ENCODE assay signal across 8 mouse cellular contexts in genomic region chr3:87884708-87885251, GRCm38 (mm10). TPM values are rescaled to one million over a fixed set of nuclear protein-coding genes. Genes with fewer than 3 reads are reported as not detected.
DNase-seq lines count a peak whose midpoint lies in the region; ATAC-seq and TF ChIP-seq lines count a peak whose summit lies in the region.

No protein-coding gene starts in this region.

- peak overlapping the region; percentile 99 for H3K9ac ChIP-seq in CH12.LX (ENCODE audit: insufficient read depth, low read depth)
- peak overlapping the region; percentile 94 for H3K9ac ChIP-seq in heart, embryonic 12.5 days
- peak overlapping the region; percentile 92 for H3K9ac ChIP-seq in lung, embryonic 14.5 days

- H3K27me3 ChIP-seq in CH12.LX (replicated peaks): no peaks in the 10 kb centered on the region
- no peaks in the 10 kb centered on the region for H3K27me3 ChIP-seq in heart, embryonic 12.5 days (replicated peaks)
- H3K27me3 ChIP-seq in lung, embryonic 14.5 days (ENCODE audit: insufficient read depth, low read length): no peaks in the 10 kb centered on the region

- TF ChIP-seq EP300 in CH12.LX (IDR thresholded peaks at IDR 0.05; ENCODE audit: low read length): no peak

- no peak for TF ChIP-seq RAD21 in CH12.LX (IDR thresholded peaks at IDR 0.05; ENCODE audit: low read depth, low read length)

- WGBS in heart, embryonic 12.5 days: 0% methylated on average over 24 of the region's 28 CpGs
- under 1% methylated on average over 28 of the region's 28 CpGs for WGBS in lung, embryonic 14.5 days

- peak overlapping the region; percentile 72 for H3K27ac ChIP-seq in CH12.LX (ENCODE audit: insufficient read depth, low read depth)
- H3K27ac ChIP-seq in heart, embryonic 12.5 days (ENCODE audit: poor library complexity, severe bottlenecking): peak overlapping the region; percentile 92
- peak overlapping the region; percentile 93 for H3K27ac ChIP-seq in lung, embryonic 14.5 days (ENCODE audit: low read depth)

- peak; percentile 38 for DNase-seq in CH12.LX (ENCODE audit: extremely low read depth)
- peak; percentile 20 for DNase-seq in T-cell, adult 2 months (ENCODE audit: low spot score)
- DNase-seq in embryo, embryonic 11.5 days (ENCODE audit: low read depth, low spot score): peak; percentile 17
- DNase-seq in kidney, postnatal 25 days: peak; percentile 27 to 70
- DNase-seq in lung, embryonic 14.5 days: peak; percentile 55
- peak; percentile 28 for DNase-seq in ovary, postnatal 10 days (ENCODE audit: low spot score)
- DNase-seq in yolk sac, embryonic 10.5 days (ENCODE audit: low spot score): peak; percentile 87

- peaks cover 5% of the 10 kb centered on the region for H3K9me3 ChIP-seq in CH12.LX (replicated peaks; ENCODE audit: low read length)
- peaks cover 6% of the 10 kb centered on the region for H3K9me3 ChIP-seq in heart, embryonic 12.5 days (replicated peaks)
- no peaks in the 10 kb centered on the region for H3K9me3 ChIP-seq in lung, embryonic 14.5 days (ENCODE audit: low read depth, low read length)

- H3K79me2 ChIP-seq in CH12.LX (replicated peaks; ENCODE audit: control insufficient read depth, extremely low read depth, insufficient read depth, poor library complexity, severe bottlenecking): peaks cover 41% of the 10 kb centered on the region

- H3K4me1 ChIP-seq in CH12.LX (ENCODE audit: control insufficient read depth in 1 of 2, insufficient read depth in 2 of 2): peaks cover 10 to 26% of the 10 kb centered on the region in 2 experiments
- H3K4me1 ChIP-seq in heart, embryonic 12.5 days (replicated peaks): peaks cover 20% of the 10 kb centered on the region
- H3K4me1 ChIP-seq in lung, embryonic 14.5 days (ENCODE audit: insufficient read depth): peaks cover 6% of the 10 kb centered on the region

- TF ChIP-seq POLR2A in CH12.LX (IDR thresholded peaks at IDR 0.05; ENCODE audit: low read depth, low read length): no peak

- dilution Hi-C loops in CH12.LX (cut with MboI; ENCODE audit: extremely low pct_ligation_motif_present, extremely low pct_unique_long_range_greater_than_20kb, low sequenced_read_pairs): no loop called here

- H3K4me2 ChIP-seq in CH12.LX (ENCODE audit: insufficient read depth, low read depth, poor library complexity, severe bottlenecking): peak overlapping the region; percentile 94
- H3K4me2 ChIP-seq in heart, embryonic 12.5 days: peak overlapping the region; percentile 96
- peak overlapping the region; percentile 74 for H3K4me2 ChIP-seq in lung, embryonic 14.5 days

- peaks cover 13 to 26% of the 10 kb centered on the region in 2 experiments for H3K36me3 ChIP-seq in CH12.LX (replicated peaks in 1 of 2; ENCODE audit: control insufficient read depth in 1 of 2, insufficient read depth in 1 of 2, low read length in 1 of 2)
- H3K36me3 ChIP-seq in heart, embryonic 12.5 days: peaks cover 22% of the 10 kb centered on the region
- peaks cover 16% of the 10 kb centered on the region for H3K36me3 ChIP-seq in lung, embryonic 14.5 days (ENCODE audit: insufficient read depth)

- ATAC-seq in heart, embryonic 12.5 days (ENCODE audit: insufficient number of reproducible peaks, low FRiP score): peak; percentile 31
- ATAC-seq in lung, embryonic 14.5 days (ENCODE audit: insufficient read depth): peak; percentile 21

- H3K4me3 ChIP-seq in CH12.LX (replicated peaks in 1 of 3; ENCODE audit: low read depth in 2 of 3, low read length in 2 of 3, poor library complexity in 1 of 3): peak overlapping the region; percentile 86 to 95 (median 95)
- H3K4me3 ChIP-seq in heart, embryonic 12.5 days: peak overlapping the region; percentile 95
- H3K4me3 ChIP-seq in lung, embryonic 14.5 days (ENCODE audit: low read depth, low read length): peak overlapping the region; percentile 89

- TF ChIP-seq CTCF in CH12.LX (conservative IDR thresholded peaks at IDR 0.05 in 1 of 2, IDR thresholded peaks at IDR 0.05 in 1 of 2; ENCODE audit: low read depth in 2 of 2, low read length in 2 of 2): no peak
- no peak for TF ChIP-seq CTCF in lung, embryonic 14.5 days (IDR thresholded peaks at IDR 0.05; ENCODE audit: low read depth)

- in situ Hi-C loops in CH12.LX (cut with MboI; ENCODE audit: low pct_ligation_motif_present, low pct_unique_long_range_greater_than_20kb, low sequenced_read_pairs): no loop called here

TF ChIP-seq in CH12.LX, 34 proteins besides CTCF, POLR2A, EP300 and RAD21:
- no peak for TF ChIP-seq GABPA (IDR thresholded peaks at IDR 0.05; ENCODE audit: insufficient replicate concordance, low read depth, low read length)
- no peak for TF ChIP-seq NELFE (IDR thresholded peaks at IDR 0.05; ENCODE audit: low read depth, low read length)
- no peak for TF ChIP-seq UBTF (IDR thresholded peaks at IDR 0.05; ENCODE audit: low read depth, low read length)
- no peak for TF ChIP-seq ZNF384 (IDR thresholded peaks at IDR 0.05; ENCODE audit: low read depth, low read length)
- TF ChIP-seq CHD2 (IDR thresholded peaks at IDR 0.05; ENCODE audit: low read length): no peak
- no peak for TF ChIP-seq ZKSCAN1 (IDR thresholded peaks at IDR 0.05; ENCODE audit: borderline replicate concordance, low read depth, low read length)
- no peak for TF ChIP-seq MAZ (IDR thresholded peaks at IDR 0.05; ENCODE audit: low read depth, low read length)
- no peak for TF ChIP-seq MYC (IDR thresholded peaks at IDR 0.05; ENCODE audit: low read depth, low read length)
- TF ChIP-seq KAT2A (IDR thresholded peaks at IDR 0.05; ENCODE audit: insufficient replicate concordance, low read length): no peak
- TF ChIP-seq JUN (IDR thresholded peaks at IDR 0.05; ENCODE audit: insufficient read depth, low read depth, low read length): no peak
- TF ChIP-seq MAX (IDR thresholded peaks at IDR 0.05; ENCODE audit: low read length): no peak
- no peak for TF ChIP-seq ETS1 (conservative IDR thresholded peaks at IDR 0.05; ENCODE audit: low read depth, low read length)
- TF ChIP-seq RCOR1 (conservative IDR thresholded peaks at IDR 0.05; ENCODE audit: low read depth, low read length): no peak
- TF ChIP-seq MEF2A (IDR thresholded peaks at IDR 0.05; ENCODE audit: borderline replicate concordance, low read depth, low read length): no peak
- no peak for TF ChIP-seq USF1 (IDR thresholded peaks at IDR 0.05; ENCODE audit: low read depth, low read length)

RNA-seq across cellular contexts. Expression of gene Prcc, which starts 0.6 kb away (rescaled TPM):
- total RNA-seq in CH12.LX (2012; rRNA removed) (48.6 and 51.7 TPM in 2 replicates), CH12.LX (2014; rRNA removed) (24.8 and 26.4 TPM in 2 replicates)
- 55.7 and 58.5 TPM in 2 replicates for polyA plus RNA-seq in CH12.LX (2012; ENCODE audit: insufficient read length, low read depth)
- polyA plus RNA-seq in heart, embryonic 12.5 days (2016; fragmentation: Nextera tagmentation; extraction: Ambion mirVana): 11.2 and 11.5 TPM in 2 replicates
- polyA plus RNA-seq in lung, embryonic 14.5 days (2014; fragmentation: Nextera tagmentation; extraction: Ambion mirVana): 13.4 and 14.2 TPM in 2 replicates

RNA-seq across cellular contexts. Expression of gene Hdgf, which starts 21.3 kb away (rescaled TPM):
- total RNA-seq in CH12.LX (2012; rRNA removed) (199 and 223 TPM in 2 replicates), CH12.LX (2014; rRNA removed) (215 and 219 TPM in 2 replicates)
- polyA plus RNA-seq in CH12.LX (2012; ENCODE audit: insufficient read length, low read depth): 468 and 755 TPM in 2 replicates
- polyA plus RNA-seq in heart, embryonic 12.5 days (2016; fragmentation: Nextera tagmentation; extraction: Ambion mirVana): 175 and 177 TPM in 2 replicates
- polyA plus RNA-seq in lung, embryonic 14.5 days (2014; fragmentation: Nextera tagmentation; extraction: Ambion mirVana): 287 and 288 TPM in 2 replicates

RNA-seq across cellular contexts. Expression of gene Mrpl24, which starts 34.5 kb away (rescaled TPM):
- 160 and 176 TPM in 2 replicates for total RNA-seq in CH12.LX (2012; rRNA removed)
- 166 and 168 TPM in 2 replicates for total RNA-seq in CH12.LX (2014; rRNA removed)
- 123 and 156 TPM in 2 replicates for polyA plus RNA-seq in CH12.LX (2012; ENCODE audit: insufficient read length, low read depth)
- polyA plus RNA-seq in heart, embryonic 12.5 days (2016; fragmentation: Nextera tagmentation; extraction: Ambion mirVana): 62.9 and 65.2 TPM in 2 replicates
- 64.8 and 65.5 TPM in 2 replicates for polyA plus RNA-seq in lung, embryonic 14.5 days (2014; fragmentation: Nextera tagmentation; extraction: Ambion mirVana)

RNA-seq across cellular contexts. Expression of gene Sh2d2a, which starts 38.2 kb away (rescaled TPM):
- total RNA-seq in CH12.LX (2012; rRNA removed) (39.2 and 46.6 TPM in 2 replicates), CH12.LX (2014; rRNA removed) (19.9 and 23.2 TPM in 2 replicates)
- polyA plus RNA-seq in CH12.LX (2012; ENCODE audit: insufficient read length, low read depth): 66.8 and 74.5 TPM in 2 replicates
- polyA plus RNA-seq in heart, embryonic 12.5 days (2016; fragmentation: Nextera tagmentation; extraction: Ambion mirVana): 0.15 TPM in 1 of 2 replicates, not detected in the other
- 0.09 TPM in 2 replicates for polyA plus RNA-seq in lung, embryonic 14.5 days (2014; fragmentation: Nextera tagmentation; extraction: Ambion mirVana)

RNA-seq across cellular contexts. Expression of gene Isg20l2, which starts 45.3 kb away (rescaled TPM):
- total RNA-seq in CH12.LX (2012; rRNA removed) (40.8 and 52.9 TPM in 2 replicates), CH12.LX (2014; rRNA removed) (68.8 and 76.2 TPM in 2 replicates)
- polyA plus RNA-seq in CH12.LX (2012; ENCODE audit: insufficient read length, low read depth): 44.5 and 45.0 TPM in 2 replicates
- polyA plus RNA-seq in heart, embryonic 12.5 days (2016; fragmentation: Nextera tagmentation; extraction: Ambion mirVana): 36.4 and 38.3 TPM in 2 replicates
- 44.0 and 50.5 TPM in 2 replicates for polyA plus RNA-seq in lung, embryonic 14.5 days (2014; fragmentation: Nextera tagmentation; extraction: Ambion mirVana)

Comparison
In these comparisons a context has a peak if more than half of its experiments do, and no peak if none do; other contexts are left out.
1. Peak in every context shown above with its lines: DNase-seq, ATAC-seq, H3K4me3 ChIP-seq and H3K27ac ChIP-seq.
2. DNase-seq: peak in every context shown above with its lines; median percentile 87 in yolk sac, embryonic 10.5 days; 55 in lung, embryonic 14.5 days; 48 in kidney, postnatal 25 days; 38 in CH12.LX; 28 in ovary, postnatal 10 days; 20 in T-cell, adult 2 months; 17 in embryo, embryonic 11.5 days.